Mouse (Mus musculus) lung, postnatal 0 days (tissue): Measurements from ENCODE around the gene Ephx4. TPM values are rescaled to one million over a fixed set of nuclear protein-coding genes. Genes with fewer than 3 reads are reported as not detected.

Source experiments
- ATAC-seq: fragments of 200-750 bp; cut with Nextera tagmentation; 2 replicates; pipeline ENCODE4 v1.8.0; 2017; ENCODE audit warnings: moderate library complexity
- DNase-seq: peaks from one replicate; pipeline ENCODE4 v3.0.0-alpha.2; 2016; ENCODE audit warnings: low spot score
- H3K27ac ChIP-seq: fragments of 300-500 bp; sonication (generic); 2 replicates; pipeline ENCODE4 v1.5.1; 2014; ENCODE audit warnings: antibody characterized with exemption, mild to moderate bottlenecking, low read length, mixed read lengths
- H3K27me3 ChIP-seq: fragments of 300-500 bp; sonication (generic); replicated peaks from 2 replicates; pipeline ENCODE4 v1.6.1; 2014; ENCODE audit warnings: low read length, mixed read lengths; ENCODE audit not compliant: insufficient read depth
- H3K36me3 ChIP-seq: fragments of 300-500 bp; sonication (generic); 2 replicates; pipeline ENCODE4 v1.6.1; 2014; ENCODE audit warnings: low read length, mixed read lengths; ENCODE audit not compliant: insufficient read depth
- H3K4me1 ChIP-seq: fragments of 300-500 bp; sonication (generic); 2 replicates; pipeline ENCODE4 v1.6.1; 2014; ENCODE audit warnings: antibody characterized with exemption, low read depth, low read length, mixed read lengths; ENCODE audit not compliant: insufficient read depth
- H3K4me2 ChIP-seq: fragments of 300-500 bp; sonication (generic); replicated peaks from 2 replicates; pipeline ENCODE4 v1.6.1; 2014; ENCODE audit warnings: low read depth, mild to moderate bottlenecking, low read length, moderate library complexity, mixed read lengths
- H3K4me3 ChIP-seq: fragments of 300-500 bp; sonication (generic); 2 replicates; pipeline ENCODE4 v1.5.1; 2014; ENCODE audit warnings: low read depth, low read length
- H3K9ac ChIP-seq: fragments of 300-500 bp; sonication (generic); replicated peaks from 2 replicates; pipeline ENCODE4 v1.6.1; 2014; ENCODE audit warnings: low read depth, mild to moderate bottlenecking
- H3K9me3 ChIP-seq: fragments of 300-500 bp; sonication (generic); 2 replicates; pipeline ENCODE4 v1.6.1; 2016; ENCODE audit warnings: low read length, mixed read lengths
- CTCF ChIP-seq: IDR thresholded peaks from 2 replicates; pipeline ENCODE4 v1.5.1; 2016; ENCODE audit warnings: antibody characterized with exemption, mild to moderate bottlenecking
- EP300 ChIP-seq: IDR thresholded peaks from 2 replicates; pipeline ENCODE4 v1.6.1; 2016; ENCODE audit warnings: antibody characterized with exemption, mild to moderate bottlenecking, control low read depth
- WGBS: fragments of 180-500 bp; shearing (Covaris S2); extraction: QIAGEN DNeasy Blood & Tissue Kit; methylation state at CpG from one replicate; pipeline ENCODE4 v1.1.7; 2014; 5-methylcytosine and 5-hydroxymethylcytosine counted together
- polyA plus RNA-seq: library from polyadenylated mRNA; unstranded; fragments of >200 nt; fragmentation: Nextera tagmentation; extraction: Ambion mirVana; gene quantifications from 2 replicates; pipeline ENCODE4 v1.2.1, GENCODE M21; 2015

Gene Ephx4
- polyA plus RNA-seq, 1 experiment from 2014 or later = 1.2 TPM

- DNase-seq (no peak), ATAC-seq (no peak)
- WGBS = 85% methylated on average over 5 of the region's 5 CpGs
- Histone ChIP-seq H3K4me1 (no peaks in the 10 kb centered on the region), H3K27ac (no peak overlapping the region), H3K4me2 (no peak overlapping the region), H3K36me3 (no peaks in the 10 kb centered on the region), H3K27me3 (no peaks in the 10 kb centered on the region), H3K4me3 (no peak overlapping the region), H3K9ac (no peak overlapping the region), H3K9me3 (no peaks in the 10 kb centered on the region)
- TF ChIP-seq EP300 (no peak), CTCF (no peak)
These were observed 47.1 kb downstream of the Ephx4 start for GRCm38 (mm10) chr5:107449620-107450019.

DNA sequence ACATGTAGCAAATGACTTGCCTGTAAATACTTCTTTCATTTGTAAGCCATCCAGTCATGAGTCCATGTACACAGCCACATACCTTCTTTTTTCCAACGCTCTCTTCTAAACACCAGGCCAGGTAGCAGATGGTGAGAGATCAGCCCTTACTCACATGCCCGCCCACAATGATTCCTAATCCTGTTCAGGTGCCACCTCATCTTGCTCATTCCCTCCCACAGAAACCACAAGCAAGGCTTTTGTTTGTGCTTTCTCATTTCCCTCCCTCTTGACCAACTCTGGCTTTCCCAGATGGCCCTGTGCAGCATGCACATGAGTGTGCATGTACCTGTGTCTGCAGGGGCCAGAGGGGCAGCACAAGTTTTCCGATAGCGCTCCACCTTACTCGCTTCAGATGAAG, 47.8 kb downstream of the Ephx4 start:
- ATAC-seq = no peak

GRCm38 (mm10) chr5:107462147-107463076, 59.9 kb downstream of the Ephx4 start:
- WGBS = 94% methylated on average over 4 of the region's 4 CpGs
- Histone ChIP-seq H3K4me2 (no peak overlapping the region), H3K36me3 (no peaks in the 10 kb centered on the region), H3K27ac (no peak overlapping the region), H3K9me3 (no peaks in the 10 kb centered on the region), H3K9ac (no peak overlapping the region), H3K4me3 (no peak overlapping the region), H3K4me1 (no peaks in the 10 kb centered on the region), H3K27me3 (no peaks in the 10 kb centered on the region)
- TF ChIP-seq CTCF (no peak), EP300 (no peak)
- DNase-seq (no peak), ATAC-seq (no peak)

More for the DNA sequence above, 47.8 kb downstream of the Ephx4 start:
- Histone ChIP-seq H3K27me3 (no peaks in the 10 kb centered on the region), H3K4me1 (no peaks in the 10 kb centered on the region), H3K36me3 (no peaks in the 10 kb centered on the region), H3K27ac (no peak overlapping the region), H3K4me2 (no peak overlapping the region), H3K9ac (no peak overlapping the region), H3K9me3 (no peaks in the 10 kb centered on the region), H3K4me3 (no peak overlapping the region)
- WGBS = 93% methylated on average over 5 of the region's 5 CpGs
- DNase-seq = no peak
- TF ChIP-seq CTCF (no peak), EP300 (no peak)

GRCm38 (mm10) chr5:107466501-107466900, 64.0 kb downstream of the Ephx4 start:
- Histone ChIP-seq H3K27ac (no peak overlapping the region), H3K4me1 (no peaks in the 10 kb centered on the region), H3K4me3 (no peak overlapping the region), H3K27me3 (no peaks in the 10 kb centered on the region), H3K36me3 (no peaks in the 10 kb centered on the region), H3K9ac (no peak overlapping the region), H3K9me3 (no peaks in the 10 kb centered on the region), H3K4me2 (no peak overlapping the region)
- no peak for DNase-seq
- ATAC-seq = no peak
- TF ChIP-seq EP300 (no peak), CTCF (no peak)
- WGBS = 55% methylated on average over 5 of the region's 5 CpGs

- no peak overlapping the region for H3K9ac ChIP-seq
- no peaks in the 10 kb centered on the region for H3K36me3 ChIP-seq
- no peak overlapping the region for H3K27ac ChIP-seq
- WGBS = 88% methylated on average over 4 of the region's 4 CpGs
- H3K27me3 ChIP-seq = no peaks in the 10 kb centered on the region
- H3K4me3 ChIP-seq = no peak overlapping the region
- ATAC-seq (no peak), DNase-seq (no peak)
- no peak overlapping the region for H3K4me2 ChIP-seq
- H3K9me3 ChIP-seq = no peaks in the 10 kb centered on the region
- no peaks in the 10 kb centered on the region for H3K4me1 ChIP-seq
- TF ChIP-seq EP300 (no peak), CTCF (no peak)
These were observed 64.6 kb downstream of the Ephx4 start for GRCm38 (mm10) chr5:107467098-107467497.

DNA sequence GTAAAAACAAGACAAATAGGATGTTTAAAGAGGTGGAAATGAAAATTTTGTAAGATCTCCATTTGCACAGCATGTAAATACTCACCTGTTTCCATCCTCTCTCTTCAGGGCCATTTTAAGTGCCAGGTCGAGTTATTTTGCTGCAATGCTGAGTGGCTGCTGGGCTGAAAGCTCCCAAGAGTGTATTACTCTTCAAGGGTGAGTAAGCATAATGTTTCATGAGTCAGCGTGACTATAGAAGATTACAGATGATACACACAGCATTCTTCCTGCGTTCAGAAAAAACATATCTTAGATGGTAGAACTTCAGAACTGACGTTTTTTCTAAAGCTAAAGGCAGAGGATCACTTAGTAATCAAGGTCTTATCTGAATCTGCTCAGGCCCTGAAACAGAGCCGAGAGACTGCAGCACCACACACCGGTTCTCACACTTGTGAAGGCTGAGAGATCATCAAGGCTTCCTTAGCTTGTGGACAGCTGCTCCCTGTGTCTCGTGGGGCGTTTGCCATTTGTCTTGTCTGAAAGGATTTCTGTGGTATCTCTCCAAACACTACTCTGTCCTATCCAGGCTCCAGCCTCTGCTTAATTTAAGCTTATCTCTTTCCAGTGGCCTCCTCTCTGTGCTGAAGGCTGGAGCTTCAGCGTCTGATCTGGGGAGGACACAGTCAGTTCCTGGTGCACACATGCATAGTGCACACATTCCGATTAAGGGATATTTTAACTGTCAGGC, 68.2 kb downstream of the Ephx4 start:
- H3K9ac ChIP-seq = no peak overlapping the region
- DNase-seq = no peak
- WGBS = 69% methylated on average over 10 of the region's 10 CpGs
- no peaks in the 10 kb centered on the region for H3K27me3 ChIP-seq
- ATAC-seq = no peak
- no peak overlapping the region for H3K4me3 ChIP-seq
- no peaks in the 10 kb centered on the region for H3K36me3 ChIP-seq
- no peaks in the 10 kb centered on the region for H3K9me3 ChIP-seq
- H3K4me1 ChIP-seq = no peaks in the 10 kb centered on the region
- H3K4me2 ChIP-seq = no peak overlapping the region
- TF ChIP-seq CTCF (no peak), EP300 (no peak)
- no peak overlapping the region for H3K27ac ChIP-seq

Other genes with a start within 250 kb of the Ephx4 start
- gene Tgfbr3, start 113.1 kb upstream of the Ephx4 start, polyA plus RNA-seq = 21.4 and 21.5 TPM in 2 replicates
- gene Brdt, start 71.6 kb upstream of the Ephx4 start, polyA plus RNA-seq = 1.5 and 1.6 TPM in 2 replicates
- gene Lpcat2b, start 28.8 kb downstream of the Ephx4 start, polyA plus RNA-seq = not detected in 2 replicates
- 2.1 and 2.4 TPM in 2 replicates for gene Btbd8, start 35.3 kb downstream of the Ephx4 start, polyA plus RNA-seq
- gene Gm42669, start 104.9 kb downstream of the Ephx4 start, polyA plus RNA-seq = 0.11 and 0.19 TPM in 2 replicates
- 0.06 and 0.18 TPM in 2 replicates for gene 1700028K03Rik, start 132.0 kb downstream of the Ephx4 start, polyA plus RNA-seq
- 11.4 and 12.5 TPM in 2 replicates for gene Rpap2, start 194.6 kb downstream of the Ephx4 start, polyA plus RNA-seq
- gene Glmn, start 195.2 kb downstream of the Ephx4 start, polyA plus RNA-seq = 12.1 and 12.7 TPM in 2 replicates